Mouse (Mus musculus): ENCODE measurements at regions not wholly inside any gene's neighbourhood (a gene's known extent, or its start where the extent isn't known, plus 50 kb on each side); places are given as distances from the start of the nearest gene placed in this dataset.
A peak's percentile ranks its signal among the peaks of the same experiment; 100 is the strongest.

- DNase-seq (ENCODE audit: low spot score in 2 of 2): no peak
Observed at GRCm38 (mm10) chr12:25265560-25266525, 168.9 kb upstream of the Id2 start.

GRCm38 (mm10) chr12:25265066-25265465 is 168.1 kb upstream of the Id2 start:
- DNase-seq (ENCODE audit: low spot score in 2 of 2): no peak

GRCm38 (mm10) chr12:25264408-25264807 is 167.5 kb upstream of the Id2 start:
- DNase-seq (ENCODE audit: low spot score in 2 of 2): no peak

GRCm38 (mm10) chr12:25262461-25262860 is 165.5 kb upstream of the Id2 start:
- DNase-seq (ENCODE audit: low spot score in 2 of 2): no peak

- no peak for DNase-seq (ENCODE audit: low spot score in 2 of 2)
Observed at GRCm38 (mm10) chr12:25259123-25259522, 162.2 kb upstream of the Id2 start.

- no peak for DNase-seq (ENCODE audit: low spot score in 2 of 2)
Observed at GRCm38 (mm10) chr12:25256268-25256667, 159.3 kb upstream of the Id2 start.

GRCm38 (mm10) chr12:25254716-25255115 is 157.8 kb upstream of the Id2 start:
- no peak for DNase-seq (ENCODE audit: low spot score in 2 of 2)

GRCm38 (mm10) chr12:25252776-25253510 is 156.0 kb upstream of the Id2 start:
- peak; percentile 59 to 65 for DNase-seq (ENCODE audit: low spot score in 2 of 2)

GRCm38 (mm10) chr12:25251411-25252171 is 154.7 kb upstream of the Id2 start:
- DNase-seq (ENCODE audit: low spot score in 2 of 2): no peak

GRCm38 (mm10) chr12:25250881-25251280 is 153.9 kb upstream of the Id2 start:
- no peak for DNase-seq (ENCODE audit: low spot score in 2 of 2)

- DNase-seq (ENCODE audit: low spot score in 2 of 2): no peak
Observed at GRCm38 (mm10) chr12:25248681-25249366, 151.9 kb upstream of the Id2 start.

GRCm38 (mm10) chr12:25246566-25246965 is 149.6 kb upstream of the Id2 start:
- DNase-seq (ENCODE audit: low spot score in 2 of 2): peak in 1 of 2 experiments; percentile 38

- DNase-seq (ENCODE audit: low spot score in 2 of 2): no peak
Observed at GRCm38 (mm10) chr12:25245661-25246060, 148.7 kb upstream of the Id2 start.

GRCm38 (mm10) chr12:25245251-25245650 is 148.3 kb upstream of the Id2 start:
- DNase-seq (ENCODE audit: low spot score in 2 of 2): no peak

GRCm38 (mm10) chr12:25244666-25245065 is 147.7 kb upstream of the Id2 start:
- no peak for DNase-seq (ENCODE audit: low spot score in 2 of 2)

GRCm38 (mm10) chr12:25243901-25244300 is 147.0 kb upstream of the Id2 start:
- no peak for DNase-seq (ENCODE audit: low spot score in 2 of 2)

GRCm38 (mm10) chr12:25242369-25242768 is 145.4 kb upstream of the Id2 start:
- DNase-seq (ENCODE audit: low spot score in 2 of 2): no peak

- DNase-seq (ENCODE audit: low spot score in 2 of 2): no peak
Observed at GRCm38 (mm10) chr12:25241675-25242074, 144.7 kb upstream of the Id2 start.

GRCm38 (mm10) chr12:25240796-25241195 is 143.9 kb upstream of the Id2 start:
- DNase-seq (ENCODE audit: low spot score in 2 of 2): peak; percentile 50 to 63

- DNase-seq (ENCODE audit: low spot score in 2 of 2): peak; percentile 74 to 79
Observed at GRCm38 (mm10) chr12:25240142-25240541, 143.2 kb upstream of the Id2 start.

- DNase-seq (ENCODE audit: low spot score in 2 of 2): no peak
Observed at GRCm38 (mm10) chr12:25235071-25235470, 138.1 kb upstream of the Id2 start.
